Mouse (Mus musculus) limb, embryonic 10.5 days (tissue): ENCODE data around the gene Fam166a. TPM values are rescaled to one million over a fixed set of nuclear protein-coding genes. Genes with fewer than 3 reads are reported as not detected.

Source experiments
- DNase-seq: peaks from one replicate; pipeline ENCODE4 v3.0.0-alpha.2; 2017; ENCODE audit warnings: low spot score
- H3K27ac ChIP-seq: fragments of 300-500 bp; sonication (generic); 2 replicates; pipeline ENCODE4 v1.5.1; 2016; ENCODE audit warnings: mild to moderate bottlenecking
- H3K27me3 ChIP-seq: fragments of 300-500 bp; sonication (generic); 2 replicates; pipeline ENCODE4 v1.6.1; 2016; ENCODE audit warnings: low read depth, mild to moderate bottlenecking; ENCODE audit not compliant: poor library complexity, severe bottlenecking
- H3K36me3 ChIP-seq: fragments of 300-500 bp; sonication (generic); 2 replicates; pipeline ENCODE4 v1.6.1; 2016; ENCODE audit warnings: mild to moderate bottlenecking, moderate library complexity
- H3K4me1 ChIP-seq: fragments of 300-500 bp; sonication (generic); 2 replicates; pipeline ENCODE4 v1.6.1; 2016
- H3K4me3 ChIP-seq: fragments of 300-500 bp; sonication (generic); 2 replicates; pipeline ENCODE4 v1.5.1; 2016; ENCODE audit warnings: mild to moderate bottlenecking, moderate library complexity
- H3K9me3 ChIP-seq: fragments of 300-500 bp; sonication (generic); replicated peaks from 2 replicates; pipeline ENCODE4 v1.6.1; 2016; ENCODE audit warnings: mild to moderate bottlenecking
- WGBS: fragments of 180-500 bp; shearing (Covaris S2); methylation state at CpG from one replicate; pipeline ENCODE4 v1.1.7; 2016; 5-methylcytosine and 5-hydroxymethylcytosine counted together
- polyA plus RNA-seq: library from polyadenylated mRNA; unstranded; fragments of >200 nt; fragmentation: Nextera tagmentation; extraction: Ambion mirVana; gene quantifications from 2 replicates; pipeline ENCODE4 v1.2.1, GENCODE M21; 2016

Gene Fam166a
- polyA plus RNA-seq, 1 experiment from 2014 or later: 1.0 TPM

DNA sequence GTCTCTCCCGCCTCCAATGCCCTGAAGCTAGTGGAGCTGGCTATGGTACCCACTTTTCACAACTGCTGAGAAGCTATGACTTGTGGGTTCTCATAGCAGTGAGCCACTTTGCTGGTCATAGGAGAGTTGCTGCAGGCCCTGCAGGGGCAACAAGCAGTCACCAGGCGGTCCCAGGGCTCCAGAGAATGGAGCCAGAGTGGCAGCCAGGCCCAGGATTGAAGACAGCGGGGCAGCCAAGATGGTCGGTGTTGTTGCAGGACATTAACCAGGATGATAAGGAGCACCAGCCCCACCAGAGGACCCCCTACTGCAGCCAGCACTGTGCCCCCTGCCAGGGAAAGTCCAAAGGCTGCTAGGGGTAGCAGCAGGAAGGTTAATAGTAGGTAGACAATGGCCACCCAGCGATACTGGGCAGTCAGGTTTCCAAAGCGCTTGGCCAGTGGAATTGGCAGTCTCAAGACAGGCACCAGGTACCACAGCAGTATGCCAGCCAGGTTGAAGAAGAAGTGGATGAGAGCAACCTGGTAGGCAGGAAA lies 10.5 kb downstream of the Fam166a start:
- H3K9me3 ChIP-seq: no peaks in the 10 kb centered on the region
- no peak for DNase-seq
- 72% methylated on average over 6 of the region's 6 CpGs for WGBS
- H3K27ac ChIP-seq: peak overlapping the region; percentile 82
- peaks cover 27% of the 10 kb centered on the region; the same call in 1 of the 2 replicates for H3K27me3 ChIP-seq
- H3K4me1 ChIP-seq: peaks cover 26% of the 10 kb centered on the region
- H3K36me3 ChIP-seq: no peaks in the 10 kb centered on the region
- H3K4me3 ChIP-seq: peak overlapping the region; percentile 41

DNA sequence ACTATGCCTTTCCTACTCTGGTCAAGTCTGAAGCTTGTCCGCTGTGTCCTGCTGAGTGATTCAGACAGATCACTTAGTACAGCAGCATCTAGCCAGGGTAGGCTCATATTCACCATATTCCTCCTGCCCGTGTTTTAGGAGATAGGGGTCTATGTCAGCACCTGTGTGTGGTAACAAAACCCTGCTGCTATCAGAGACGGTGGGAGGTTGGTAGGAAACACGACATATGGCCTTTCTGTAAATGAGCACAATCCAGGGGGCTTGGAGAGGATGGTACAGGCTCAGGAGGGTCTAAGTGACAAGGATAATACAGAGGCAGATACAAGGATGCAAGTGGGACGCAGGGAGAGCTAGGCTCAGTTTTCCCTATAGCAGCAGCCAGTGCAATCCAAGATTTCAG lies 11.0 kb downstream of the Fam166a start:
- Histone ChIP-seq H3K27ac (no peak overlapping the region), H3K36me3 (no peaks in the 10 kb centered on the region), H3K4me1 (peaks cover 26% of the 10 kb centered on the region), H3K9me3 (no peaks in the 10 kb centered on the region), H3K27me3 (peaks cover 27% of the 10 kb centered on the region; the same call in 1 of the 2 replicates), H3K4me3 (no peak overlapping the region)
- DNase-seq: no peak
- WGBS: 88% methylated on average over 5 of the region's 5 CpGs

DNA sequence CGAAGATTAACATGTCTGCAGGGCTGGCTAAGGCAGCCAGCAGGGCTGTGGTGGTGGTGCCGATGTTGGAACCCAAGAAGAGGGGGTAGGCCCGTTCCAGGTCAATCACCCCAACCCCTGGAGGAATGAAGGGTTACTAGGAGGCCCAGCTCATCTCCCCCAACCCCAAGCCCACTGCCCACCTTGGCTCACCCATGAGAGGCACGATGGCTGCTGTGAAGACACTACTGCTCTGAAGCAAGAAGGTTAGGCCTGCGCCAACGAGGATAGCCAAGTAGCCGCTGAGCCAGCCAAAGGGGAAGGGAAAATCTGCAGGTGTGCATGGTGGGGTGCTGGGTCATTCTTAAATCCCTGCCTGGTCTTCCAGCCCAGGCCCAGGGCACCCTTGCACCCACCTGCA lies 12.0 kb downstream of the Fam166a start:
- no peaks in the 10 kb centered on the region for H3K9me3 ChIP-seq
- no peak overlapping the region for H3K27ac ChIP-seq
- no peaks in the 10 kb centered on the region for H3K36me3 ChIP-seq
- WGBS: 89% methylated on average over 7 of the region's 7 CpGs
- no peak for DNase-seq
- peaks cover 36% of the 10 kb centered on the region for H3K27me3 ChIP-seq
- H3K4me3 ChIP-seq: no peak overlapping the region
- peaks cover 22% of the 10 kb centered on the region for H3K4me1 ChIP-seq

DNA sequence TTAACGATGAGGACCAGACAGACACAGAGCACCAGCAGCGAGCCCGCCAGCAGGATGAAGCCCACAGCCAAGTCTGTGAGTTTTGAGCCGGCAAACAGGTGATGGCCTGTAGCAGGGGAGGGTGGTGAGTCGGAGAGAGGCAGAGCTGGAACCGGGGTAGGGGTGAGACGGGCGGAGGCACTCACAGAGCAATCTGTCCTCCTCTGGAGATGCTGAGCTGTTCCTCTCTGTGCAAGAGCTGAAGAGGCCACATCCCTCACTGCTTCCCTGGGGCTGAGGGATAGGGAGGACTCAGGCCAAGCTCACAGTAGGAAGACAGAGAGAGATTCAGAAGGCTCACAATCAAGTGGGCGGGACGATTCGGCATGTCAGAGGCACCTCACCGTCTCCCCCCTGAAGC lies 12.5 kb downstream of the Fam166a start:
- no peak overlapping the region for H3K4me3 ChIP-seq
- WGBS: 61% methylated on average over 12 of the region's 12 CpGs
- H3K9me3 ChIP-seq: no peaks in the 10 kb centered on the region
- H3K4me1 ChIP-seq: peaks cover 18% of the 10 kb centered on the region
- no peak for DNase-seq
- H3K36me3 ChIP-seq: no peaks in the 10 kb centered on the region
- peaks cover 41% of the 10 kb centered on the region for H3K27me3 ChIP-seq
- H3K27ac ChIP-seq: no peak overlapping the region

DNA sequence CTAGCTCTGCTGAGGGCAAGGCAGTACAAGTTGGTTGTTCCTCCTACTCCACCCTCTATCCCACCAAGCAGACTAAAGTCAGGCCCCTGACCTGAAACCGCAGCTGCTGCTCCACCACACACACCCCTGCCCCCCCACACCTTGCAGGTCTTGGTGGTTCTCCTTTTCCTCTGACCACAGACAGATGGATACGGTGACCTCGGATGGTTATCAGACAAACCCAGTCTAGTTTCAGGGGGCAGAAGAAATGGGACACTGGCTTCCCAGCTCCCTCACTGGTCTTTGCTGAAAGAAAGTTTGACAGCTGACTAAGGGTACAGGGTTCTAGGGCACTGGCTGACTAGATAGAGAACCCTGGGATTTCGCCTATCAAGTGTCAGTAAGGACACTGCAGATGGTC lies 14.9 kb downstream of the Fam166a start:
- Histone ChIP-seq H3K36me3 (no peaks in the 10 kb centered on the region), H3K27me3 (peaks cover 52% of the 10 kb centered on the region), H3K4me1 (peaks cover 11% of the 10 kb centered on the region), H3K27ac (no peak overlapping the region), H3K9me3 (no peaks in the 10 kb centered on the region), H3K4me3 (no peak overlapping the region)
- 81% methylated on average over 4 of the region's 4 CpGs for WGBS
- no peak for DNase-seq

DNA sequence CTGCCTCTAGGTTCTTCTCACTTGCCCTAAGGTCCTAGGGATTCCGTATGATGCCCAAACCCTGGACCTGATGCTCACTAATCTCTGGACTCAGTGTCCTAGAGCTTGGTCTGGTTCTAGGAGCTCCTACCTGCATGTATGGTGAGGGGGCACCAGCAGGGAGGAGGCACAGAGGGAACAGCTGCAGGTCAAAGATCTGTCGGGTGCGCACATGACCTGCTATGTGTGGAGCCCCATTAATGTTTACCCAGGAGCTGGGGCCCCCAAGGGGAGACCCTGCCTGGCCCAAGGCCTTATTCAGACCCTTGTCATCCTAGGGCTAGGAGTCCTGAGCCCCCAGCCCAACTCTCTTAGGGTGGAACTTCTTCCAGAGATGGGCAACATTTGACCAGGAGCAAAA lies 15.5 kb downstream of the Fam166a start, which contains the start of gene Slc34a3:
Gene Slc34a3, minus strand, starts transcription at position 315 of the 400 bp plus-strand sequence.
- H3K27me3 ChIP-seq: peaks cover 56% of the 10 kb centered on the region
- no peaks in the 10 kb centered on the region for H3K36me3 ChIP-seq
- no peak within 1 kb of the TSS for H3K4me3 ChIP-seq
- no peak for DNase-seq
- no peaks in the 10 kb centered on the region for H3K9me3 ChIP-seq
- H3K27ac ChIP-seq: no peak within 1 kb of the TSS
- 95% methylated on average over 3 of the region's 3 CpGs for WGBS
- H3K4me1 ChIP-seq: peaks cover 5% of the 10 kb centered on the region

DNA sequence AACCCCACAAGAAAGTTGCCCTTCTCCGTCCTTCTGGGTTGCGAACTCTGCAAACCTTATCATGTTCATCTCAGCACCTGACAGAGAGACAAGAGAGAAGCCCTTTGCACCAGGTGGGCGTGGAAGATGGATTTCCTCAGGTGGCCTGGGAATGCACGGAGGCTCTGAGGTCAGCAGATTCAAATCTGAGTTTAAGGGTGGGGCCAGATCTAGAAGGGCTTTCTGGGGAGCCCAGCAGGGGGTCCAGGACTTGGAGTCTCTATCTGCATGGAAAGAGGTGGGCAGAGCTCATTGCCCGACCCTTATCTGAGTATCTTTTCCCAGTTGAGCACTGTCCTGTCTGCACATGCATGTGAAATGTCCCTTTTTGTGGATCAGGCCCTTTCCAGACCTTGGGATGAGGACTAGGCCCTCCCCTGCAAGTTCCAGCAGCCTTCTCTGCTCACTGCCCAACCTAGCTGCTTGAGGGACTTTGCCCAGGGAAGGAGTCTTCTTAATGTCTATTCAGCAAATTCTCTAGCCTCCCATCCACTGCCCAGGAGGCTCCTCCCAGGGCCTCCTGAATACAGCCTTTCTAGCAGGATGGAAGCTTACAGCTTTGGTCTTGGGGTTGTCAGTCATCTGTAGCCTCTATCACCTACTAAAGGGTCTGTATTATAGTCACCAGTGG lies 16.1 kb downstream of the Fam166a start:
- peaks cover 57% of the 10 kb centered on the region for H3K27me3 ChIP-seq
- no peak overlapping the region for H3K4me3 ChIP-seq
- peaks cover 3% of the 10 kb centered on the region; the same call in 1 of the 2 replicates for H3K4me1 ChIP-seq
- no peak overlapping the region for H3K27ac ChIP-seq
- DNase-seq: no peak
- no peaks in the 10 kb centered on the region for H3K36me3 ChIP-seq
- H3K9me3 ChIP-seq: no peaks in the 10 kb centered on the region
- 76% methylated on average over 5 of the region's 5 CpGs for WGBS

DNA sequence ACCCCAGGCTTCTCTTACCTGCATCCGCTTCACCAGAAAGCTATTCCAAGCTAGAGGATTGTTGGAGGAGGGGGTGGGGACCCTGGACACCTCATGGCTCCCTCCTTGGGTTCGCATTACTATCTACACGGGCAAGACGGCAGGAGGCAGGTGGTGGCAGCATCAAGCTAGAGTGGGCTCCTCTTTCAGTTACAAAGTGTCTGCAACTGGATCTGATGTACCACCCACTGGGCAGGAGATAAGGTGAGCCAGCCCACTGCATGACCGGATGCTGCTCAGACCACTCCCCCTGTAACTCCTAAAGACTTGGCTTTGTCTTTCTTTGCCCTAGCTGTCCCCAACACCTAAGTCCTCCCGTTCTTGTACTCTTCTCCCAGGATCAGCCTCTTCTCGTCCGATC lies 18.1 kb downstream of the Fam166a start, which contains the start of gene Rnf224:
Gene Rnf224, minus strand, starts transcription at position 174 of the 400 bp plus-strand sequence.
- WGBS: 36% methylated on average over 8 of the region's 8 CpGs
- no peak within 1 kb of the TSS for H3K27ac ChIP-seq
- H3K36me3 ChIP-seq: no peaks in the 10 kb centered on the region
- H3K4me1 ChIP-seq: peaks cover 18% of the 10 kb centered on the region
- no peak within 1 kb of the TSS for H3K4me3 ChIP-seq
- no peaks in the 10 kb centered on the region for H3K9me3 ChIP-seq
- no peak for DNase-seq
- peaks cover 53% of the 10 kb centered on the region for H3K27me3 ChIP-seq

DNA sequence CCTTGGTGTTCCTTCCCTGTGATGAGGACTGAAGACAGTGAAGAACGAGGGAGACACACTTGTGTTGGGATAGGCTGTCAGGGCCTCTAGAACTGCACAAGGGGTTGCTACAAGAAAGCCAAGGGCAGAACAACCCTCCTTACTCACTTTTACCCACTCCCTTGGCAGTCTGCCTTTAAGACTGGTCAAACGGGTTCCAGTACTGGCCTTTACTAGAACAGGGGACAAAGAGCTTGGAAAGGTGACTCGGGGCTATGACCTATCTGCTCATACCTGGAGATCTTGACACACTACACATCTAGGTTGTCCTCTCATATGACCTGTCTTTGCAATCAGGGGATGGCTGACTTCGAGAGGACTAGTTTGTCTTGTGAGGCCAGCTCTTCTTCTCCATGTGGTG lies 19.0 kb downstream of the Fam166a start:
- WGBS: 68% methylated on average over 4 of the region's 4 CpGs
- no peak overlapping the region for H3K4me3 ChIP-seq
- H3K27me3 ChIP-seq: peaks cover 53% of the 10 kb centered on the region
- DNase-seq: no peak
- H3K9me3 ChIP-seq: no peaks in the 10 kb centered on the region
- H3K27ac ChIP-seq: no peak overlapping the region
- H3K4me1 ChIP-seq: peaks cover 27% of the 10 kb centered on the region
- no peaks in the 10 kb centered on the region for H3K36me3 ChIP-seq

DNA sequence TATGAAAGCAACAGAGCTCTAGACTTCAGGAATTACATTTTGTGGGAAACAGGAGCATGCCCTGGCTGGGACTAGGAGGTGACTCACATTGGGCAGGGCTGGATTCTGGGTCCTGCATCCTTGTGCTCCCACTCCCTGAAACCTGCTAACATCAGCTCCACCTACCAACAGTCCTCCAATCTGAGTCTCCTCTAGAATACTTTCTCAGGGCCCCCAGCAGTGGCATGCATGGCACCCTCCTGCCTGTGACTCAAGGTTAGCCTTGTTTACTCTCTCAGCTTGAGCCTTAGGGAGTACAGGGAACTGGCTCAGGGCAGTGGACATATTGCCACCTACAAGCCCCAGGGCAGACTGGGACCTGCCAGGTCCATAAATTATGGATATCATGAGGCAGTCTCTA lies 19.6 kb downstream of the Fam166a start:
- Histone ChIP-seq H3K9me3 (no peaks in the 10 kb centered on the region), H3K36me3 (no peaks in the 10 kb centered on the region), H3K27me3 (peaks cover 54% of the 10 kb centered on the region), H3K4me3 (no peak overlapping the region), H3K27ac (no peak overlapping the region), H3K4me1 (peaks cover 33% of the 10 kb centered on the region)
- DNase-seq: no peak

DNA sequence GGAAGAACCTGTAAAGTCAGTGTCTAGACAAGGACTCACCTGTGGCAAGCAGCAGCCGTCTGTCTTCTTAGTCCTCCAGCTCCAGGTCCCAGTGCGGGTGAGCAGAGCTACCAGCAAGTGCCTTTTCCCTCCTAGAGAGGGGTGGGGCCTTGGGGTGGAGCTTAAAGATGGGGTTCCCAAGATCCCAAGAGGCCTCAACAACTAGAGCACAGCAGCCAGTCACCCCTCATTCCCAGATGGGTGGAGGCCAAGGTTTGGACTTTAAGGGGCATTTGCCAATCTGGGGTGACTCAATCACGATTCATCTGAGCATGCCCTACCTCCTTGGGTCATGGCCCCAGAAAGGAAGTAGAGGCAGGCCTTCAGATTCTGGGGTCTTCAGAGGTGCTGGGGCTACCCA lies 21.2 kb downstream of the Fam166a start:
- Histone ChIP-seq H3K4me3 (no peak overlapping the region), H3K27me3 (peaks cover 67% of the 10 kb centered on the region), H3K9me3 (no peaks in the 10 kb centered on the region), H3K4me1 (peaks cover 34% of the 10 kb centered on the region), H3K36me3 (no peaks in the 10 kb centered on the region), H3K27ac (no peak overlapping the region)
- 87% methylated on average over 3 of the region's 3 CpGs for WGBS
- no peak for DNase-seq

DNA sequence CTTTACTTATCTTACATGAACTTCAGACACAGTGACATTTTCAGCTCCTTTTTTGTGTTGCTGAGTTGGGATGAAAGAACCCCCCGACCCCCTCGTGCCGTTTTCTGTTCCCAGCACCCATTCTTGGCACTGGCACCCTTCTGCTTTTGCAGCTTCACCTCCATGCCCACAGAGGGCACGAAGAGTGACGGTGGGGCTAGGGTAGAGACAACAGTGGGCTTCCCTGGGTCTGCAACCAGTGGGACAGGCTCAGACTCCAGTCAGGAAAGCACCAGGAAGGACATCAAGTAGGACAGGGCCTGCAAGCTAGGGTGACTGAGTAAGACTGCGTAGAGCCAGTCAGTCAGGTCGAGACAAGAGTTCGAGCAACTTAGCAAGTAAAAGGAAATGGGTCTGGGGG lies 21.8 kb downstream of the Fam166a start:
- peak overlapping the region; percentile 71; the same call in 1 of the 2 replicates for H3K27ac ChIP-seq
- H3K4me3 ChIP-seq: peak overlapping the region; percentile 63
- peaks cover 34% of the 10 kb centered on the region for H3K4me1 ChIP-seq
- H3K27me3 ChIP-seq: peaks cover 62% of the 10 kb centered on the region
- H3K36me3 ChIP-seq: peaks cover 4% of the 10 kb centered on the region
- DNase-seq: no peak
- 46% methylated on average over 8 of the region's 8 CpGs for WGBS
- H3K9me3 ChIP-seq: no peaks in the 10 kb centered on the region

DNA sequence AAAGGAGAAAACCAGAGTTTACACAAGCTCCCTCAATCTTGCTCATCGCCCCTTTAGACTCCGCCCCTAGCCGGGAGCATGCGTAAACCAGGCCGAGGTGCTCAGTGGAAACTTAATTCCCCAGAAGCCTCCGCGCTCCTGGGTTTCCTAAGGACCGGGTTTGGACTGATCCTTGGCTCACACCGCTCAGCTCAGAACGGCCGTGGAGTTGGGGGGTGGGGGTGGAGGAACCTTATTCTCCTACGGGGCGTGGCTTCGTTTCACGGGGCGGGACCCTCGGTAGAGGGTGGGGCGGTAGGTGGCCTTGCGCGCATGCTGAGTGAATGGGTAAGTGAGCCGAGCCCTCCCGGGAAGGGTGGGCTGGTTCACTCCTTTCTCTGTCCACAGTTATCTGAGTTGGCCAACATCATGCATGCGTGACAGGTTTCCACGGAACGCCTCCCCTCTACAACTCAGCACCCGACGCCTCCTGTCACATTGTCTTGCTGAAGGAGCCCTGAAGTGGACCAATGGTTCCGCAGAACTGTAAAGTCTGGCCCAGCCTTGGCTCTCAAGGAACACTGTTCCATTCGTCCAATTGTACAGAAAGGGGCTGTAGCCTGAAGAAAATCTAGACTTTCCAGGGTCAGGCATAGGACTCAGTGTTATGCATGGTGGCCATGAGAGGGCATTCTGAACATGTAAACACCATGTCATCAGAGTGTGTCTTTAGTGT lies 22.3 kb downstream of the Fam166a start:
- peak overlapping the region; percentile 71 for H3K27ac ChIP-seq
- H3K27me3 ChIP-seq: peaks cover 56% of the 10 kb centered on the region
- H3K4me1 ChIP-seq: peaks cover 34% of the 10 kb centered on the region
- peak; percentile 79 for DNase-seq
- H3K4me3 ChIP-seq: peak overlapping the region; percentile 63
- no peaks in the 10 kb centered on the region for H3K9me3 ChIP-seq
- H3K36me3 ChIP-seq: peaks cover 10% of the 10 kb centered on the region
- 2% methylated on average over 29 of the region's 29 CpGs for WGBS
